Mouse (Mus musculus) cerebellum, adult 9-11 months (tissue): ENCODE measurements around the gene Adm2.
A peak's percentile ranks its signal among the peaks of the same experiment; 100 is the strongest.

ENCODE experiments used
- DNase-seq: peaks from one replicate; pipeline ENCODE4 v3.0.0; 2022

Gene Adm2

DNA sequence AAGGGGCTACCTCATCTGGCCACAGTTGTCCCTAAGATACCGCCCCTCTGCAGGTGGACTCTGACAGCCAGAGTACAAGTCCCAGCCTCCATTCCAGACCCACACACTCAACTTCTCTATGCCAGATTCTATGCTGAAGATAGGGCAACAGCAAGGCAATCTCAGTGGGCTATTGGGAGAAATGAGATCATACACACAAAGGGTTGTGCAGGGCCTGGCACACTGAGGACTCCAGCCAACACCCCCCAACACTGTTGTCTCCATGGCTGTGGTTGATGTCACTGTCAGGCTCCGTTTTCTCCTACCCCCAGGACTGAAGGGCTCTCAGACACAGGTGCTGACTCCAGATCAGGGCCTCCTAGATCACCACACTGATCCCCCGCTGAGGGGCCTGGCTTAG is 8.4 kb upstream of the Adm2 start:
- DNase-seq: no peak

DNA sequence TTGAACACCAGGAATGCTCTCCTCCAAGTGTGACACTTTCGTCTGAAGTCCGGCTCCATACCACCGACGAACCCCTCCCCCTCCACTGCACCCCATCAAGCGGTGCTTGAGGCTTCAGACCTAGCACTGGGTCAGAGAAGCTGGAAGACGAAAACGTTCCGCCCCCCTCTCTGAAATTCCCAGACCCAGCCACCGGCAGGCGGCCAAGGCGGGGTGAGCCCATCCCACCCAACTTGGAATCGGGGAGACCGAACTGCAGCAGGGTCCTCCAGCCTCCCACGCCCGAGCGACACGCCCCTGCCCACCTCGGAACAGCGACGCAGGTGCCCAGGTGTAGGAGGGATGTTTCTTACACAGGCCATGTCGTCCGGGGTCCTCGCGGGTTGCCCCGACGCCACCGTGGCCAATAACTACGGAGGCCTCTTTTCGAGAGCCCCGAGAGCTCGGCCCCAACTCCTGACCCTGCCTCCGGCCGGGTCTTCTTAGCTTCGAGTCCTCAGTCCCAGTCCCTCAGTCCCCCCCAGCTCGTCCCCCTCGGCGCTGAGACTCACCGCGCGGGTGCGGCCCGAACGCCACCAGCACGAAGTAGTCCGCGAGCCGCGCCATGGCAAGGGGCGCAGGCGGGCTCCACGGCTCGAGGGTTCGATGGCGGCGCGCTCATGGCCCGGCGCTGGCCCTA is 7.9 kb upstream of the Adm2 start:
- peak; percentile 79 for DNase-seq

DNA sequence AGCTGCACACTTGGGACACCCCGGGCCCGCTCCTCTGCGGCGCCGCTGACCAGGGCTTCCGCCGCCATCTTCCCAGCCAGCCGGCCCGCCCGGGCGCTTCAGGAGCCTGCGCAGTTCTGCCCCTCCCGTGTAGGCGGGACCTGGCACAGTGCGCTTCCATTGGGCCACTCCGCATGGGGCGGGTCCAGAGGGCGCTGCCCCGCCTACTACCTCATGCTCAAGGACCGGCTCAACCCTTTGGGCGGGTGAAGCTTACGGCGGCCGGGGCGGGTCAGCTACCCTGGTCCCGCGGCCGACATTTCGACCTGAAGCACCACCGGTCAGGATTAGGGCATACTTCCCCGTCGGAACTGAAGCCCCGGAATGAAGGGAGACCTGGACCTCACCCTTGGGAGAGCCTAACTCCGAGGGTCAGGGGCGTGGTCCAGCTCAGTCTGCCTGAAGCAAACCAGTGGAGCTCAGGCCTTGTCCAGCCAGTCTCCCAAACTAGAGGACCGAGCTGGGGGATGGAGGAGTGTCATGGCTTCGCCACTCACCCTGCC is 7.3 kb upstream of the Adm2 start, which contains the start of gene Sbf1:
Gene Sbf1 (minus strand): TSS at position 122 of the 542 bp plus-strand sequence.
- peak; percentile 99 for DNase-seq

DNA sequence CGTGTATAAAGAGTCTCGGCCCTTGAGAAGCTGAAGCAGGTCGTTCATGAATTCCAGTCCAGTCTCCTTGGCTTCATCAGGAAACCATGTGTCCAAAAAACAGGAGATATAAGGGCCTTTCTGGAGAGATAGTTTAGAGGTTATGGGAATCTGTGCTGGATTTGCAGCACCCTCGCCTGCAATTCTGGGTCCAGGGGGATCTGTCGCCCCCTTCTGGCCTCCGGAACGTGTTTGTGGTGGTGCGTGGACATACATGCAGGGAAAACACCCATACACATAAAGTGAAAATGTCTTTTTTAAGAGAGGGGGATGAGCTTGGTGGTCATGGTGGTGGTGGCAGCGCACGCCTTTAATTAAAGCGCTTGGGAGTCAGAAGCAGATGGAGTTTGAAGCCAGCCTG is 6.4 kb upstream of the Adm2 start:
- peak; percentile 57 for DNase-seq

DNA sequence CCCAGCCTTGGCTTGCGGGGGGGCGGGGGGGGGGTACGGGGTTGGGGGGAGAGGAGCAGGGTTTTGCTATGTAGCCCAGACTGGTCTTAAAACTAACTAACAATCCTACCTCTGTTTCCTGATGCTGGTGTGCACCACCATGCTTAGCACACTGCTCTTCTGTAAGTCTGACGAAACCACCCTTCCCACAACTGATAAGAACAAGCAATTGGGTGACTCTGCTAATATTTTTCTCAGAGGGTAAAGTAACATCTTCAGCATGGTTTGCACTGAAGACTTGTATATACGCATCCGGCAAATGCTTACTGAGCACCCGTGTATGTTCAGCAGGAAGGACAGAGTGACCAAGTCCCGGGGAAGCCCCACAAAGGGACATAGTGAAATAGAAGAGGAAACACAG is 1.3 kb upstream of the Adm2 start:
- no peak for DNase-seq

DNA sequence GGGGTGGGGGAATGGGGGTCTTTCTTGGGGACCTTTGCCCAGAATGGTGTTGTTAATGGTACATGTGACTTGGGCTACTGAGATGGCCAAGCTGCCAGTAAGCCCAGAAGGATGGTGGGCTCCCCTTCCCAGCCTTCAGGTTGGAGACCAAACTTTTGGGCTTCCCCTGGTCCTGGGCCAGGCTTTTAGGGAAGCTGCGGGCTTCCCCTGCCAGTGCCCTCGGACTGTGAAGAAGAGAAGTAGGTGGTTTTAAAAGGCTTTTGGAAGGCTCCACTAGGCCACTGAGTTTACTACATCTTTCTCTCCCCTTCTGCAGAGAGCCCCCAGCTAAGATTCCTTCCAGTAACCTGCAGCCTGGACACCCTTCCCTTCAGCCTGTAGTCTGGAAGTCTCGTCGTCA is 1.1 kb downstream of the Adm2 start:
- no peak for DNase-seq

DNA sequence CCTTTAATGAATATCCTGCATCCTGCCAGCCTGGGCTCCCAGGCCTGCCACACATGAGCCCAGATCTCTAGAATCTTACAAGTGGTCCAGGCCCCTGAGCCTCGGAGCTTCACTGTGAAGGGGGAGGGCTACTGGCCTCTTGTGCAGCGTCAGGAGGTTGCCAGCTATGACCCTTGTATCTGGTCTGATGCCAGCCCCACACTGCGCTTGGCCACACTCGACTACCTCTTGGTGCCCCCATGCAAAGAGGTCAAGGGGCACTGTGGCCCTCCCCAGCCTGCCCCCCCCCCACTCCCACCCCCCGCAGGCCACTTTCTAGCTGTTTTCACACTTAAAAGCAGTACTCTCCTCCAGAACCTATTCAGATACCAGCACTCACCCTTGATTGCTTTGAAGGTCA is 3.9 kb downstream of the Adm2 start:
- DNase-seq: no peak

DNA sequence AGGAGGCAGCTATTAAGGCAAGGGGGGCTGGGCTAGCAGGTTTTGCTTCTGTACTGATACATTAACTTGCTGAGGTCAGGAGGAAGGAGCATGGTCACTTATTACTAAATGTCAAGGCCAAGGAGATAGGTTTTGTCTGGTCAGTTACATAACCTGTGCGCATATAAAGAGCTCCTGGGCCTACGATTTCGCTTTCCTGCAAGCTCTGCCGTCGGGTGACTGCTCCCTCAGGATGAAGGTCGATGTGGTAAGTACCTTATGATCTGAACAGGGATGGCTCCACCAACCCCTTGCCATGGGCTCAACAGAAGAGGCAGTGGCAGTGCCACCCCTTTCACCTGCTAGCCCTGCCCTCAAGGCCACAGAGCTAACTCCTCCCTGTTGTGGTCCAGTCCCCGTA is 11.8 kb downstream of the Adm2 start, which contains the start of gene Miox:
Gene Miox (plus strand): TSS at position 128 of the 400 bp plus-strand sequence.
- no peak for DNase-seq

DNA sequence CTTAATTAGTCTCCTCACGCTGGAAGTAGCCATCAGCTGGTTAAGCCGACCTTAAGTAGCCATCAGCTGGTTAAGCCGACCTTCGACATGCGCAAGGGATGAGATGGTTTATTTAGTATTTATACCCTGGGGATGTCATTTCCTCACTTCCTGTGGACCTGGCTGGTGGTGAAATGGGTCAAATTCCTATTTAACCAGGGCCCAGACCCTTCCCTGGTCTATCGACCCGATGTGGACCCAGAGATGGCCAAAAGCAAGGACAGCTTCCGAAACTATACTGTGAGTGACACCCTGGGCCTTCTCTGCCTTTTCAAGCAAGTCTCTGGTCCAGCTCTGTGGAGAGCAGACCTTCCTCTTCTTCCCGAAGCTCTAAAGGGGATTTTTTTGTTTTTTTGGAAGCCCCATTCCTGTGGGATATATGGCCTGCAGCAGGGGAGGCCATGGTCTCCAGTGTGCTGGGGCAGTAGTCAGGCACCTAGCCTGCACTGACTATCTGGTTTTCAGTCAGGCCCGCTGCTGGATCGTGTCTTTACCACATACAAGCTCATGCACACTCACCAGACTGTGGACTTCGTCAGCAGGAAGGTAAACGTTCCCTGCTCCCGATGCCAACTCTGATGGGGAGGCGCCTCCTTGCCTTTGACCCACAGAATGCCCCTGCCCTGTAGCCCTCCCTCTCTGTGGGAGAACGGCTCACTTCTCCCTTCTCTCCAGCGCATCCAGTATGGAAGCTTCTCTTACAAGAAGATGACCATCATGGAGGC is 12.4 kb downstream of the Adm2 start:
- DNase-seq: no peak

DNA sequence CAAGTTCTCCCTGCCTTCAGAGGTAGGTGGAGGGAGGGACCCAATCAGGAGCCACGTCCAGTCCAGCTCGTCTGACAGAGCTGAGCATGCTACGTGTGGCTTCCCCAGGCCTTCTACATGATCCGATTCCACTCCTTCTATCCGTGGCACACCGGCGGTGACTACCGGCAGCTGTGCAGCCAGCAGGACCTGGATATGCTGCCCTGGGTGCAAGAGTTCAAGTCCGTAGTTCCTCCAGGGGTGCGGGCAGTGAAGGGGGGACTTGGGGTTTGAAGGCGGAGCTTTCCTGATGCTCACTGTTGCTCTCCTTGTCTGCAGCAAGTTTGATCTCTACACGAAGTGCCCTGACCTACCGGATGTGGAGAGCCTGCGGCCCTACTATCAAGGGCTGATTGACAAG is 13.9 kb downstream of the Adm2 start:
- no peak for DNase-seq

DNA sequence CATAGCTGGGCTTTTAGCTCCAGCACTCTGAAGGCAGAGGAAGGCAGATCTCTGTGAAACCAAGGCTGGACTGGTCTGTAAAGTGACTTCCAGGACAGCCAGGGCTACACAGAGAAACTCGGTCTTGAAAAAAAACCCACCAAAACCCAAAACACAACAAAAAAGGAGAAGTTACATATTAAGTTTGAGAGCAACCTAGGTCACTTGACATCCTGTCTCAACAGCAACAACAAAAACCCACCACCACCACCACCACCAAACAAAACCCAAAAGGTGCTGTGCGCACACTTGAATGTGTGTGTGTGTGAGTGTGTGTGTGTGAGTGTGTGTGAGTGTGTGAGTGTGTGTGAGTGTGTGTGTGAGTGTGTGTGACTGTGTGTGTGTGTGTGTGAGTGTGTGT is 17.2 kb downstream of the Adm2 start:
- DNase-seq: no peak

DNA sequence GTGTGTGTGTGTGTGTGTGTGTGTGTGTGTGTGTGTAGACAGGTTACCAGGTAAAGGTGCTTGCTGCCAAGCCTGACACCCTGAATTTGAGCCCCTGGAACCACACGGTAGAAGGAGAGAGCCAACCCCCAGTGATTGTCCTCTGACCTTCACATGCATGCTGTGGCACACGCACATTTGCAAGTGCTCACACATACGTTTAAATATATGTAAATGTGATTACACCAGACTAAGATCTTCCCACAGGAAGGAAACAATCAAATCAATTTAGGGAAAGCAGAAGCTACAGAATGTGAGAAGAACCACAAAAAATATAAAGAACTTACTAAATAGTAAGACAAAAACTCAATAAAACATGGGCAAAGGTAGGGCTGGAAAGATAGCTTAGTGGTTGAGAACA is 17.6 kb downstream of the Adm2 start:
- no peak for DNase-seq

DNA sequence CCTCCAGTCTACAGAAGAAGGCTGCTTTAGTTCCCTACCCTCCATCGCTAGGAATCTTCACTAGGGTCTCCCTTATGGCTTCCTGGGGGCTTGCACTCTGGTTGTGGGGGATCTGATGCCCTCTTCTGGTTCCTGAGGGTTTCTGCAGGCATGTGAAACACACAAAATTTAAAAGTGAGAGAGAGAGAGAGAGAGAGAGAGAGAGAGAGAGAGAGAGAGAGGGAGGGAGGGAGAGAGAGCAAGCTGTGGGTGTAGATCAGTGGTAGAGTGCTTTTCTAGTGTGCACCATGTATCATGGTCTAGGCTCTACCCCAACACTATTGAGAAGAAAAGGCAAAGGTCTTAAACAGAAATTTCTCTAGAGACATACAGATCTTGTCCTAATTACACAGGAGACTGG is 19.2 kb downstream of the Adm2 start:
- no peak for DNase-seq

DNA sequence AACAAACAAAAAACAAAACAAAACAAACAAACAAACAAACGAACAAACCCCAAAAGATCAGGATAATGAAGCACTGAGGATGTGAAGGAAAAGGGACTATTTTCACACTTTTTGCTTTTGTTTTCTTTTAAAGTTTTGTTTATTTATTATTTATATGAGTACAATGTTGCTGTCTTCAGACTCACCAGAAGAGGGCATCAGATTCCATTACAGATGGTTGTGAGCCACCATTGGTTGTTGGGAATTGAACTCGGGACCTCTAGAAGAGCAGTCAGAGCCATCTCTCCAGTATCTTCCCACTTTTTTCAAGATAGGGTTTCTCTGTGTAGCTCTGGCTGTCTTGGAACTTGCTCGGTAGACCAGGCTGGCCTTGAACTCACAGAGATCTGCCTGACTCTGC is 20.8 kb downstream of the Adm2 start:
- no peak for DNase-seq

DNA sequence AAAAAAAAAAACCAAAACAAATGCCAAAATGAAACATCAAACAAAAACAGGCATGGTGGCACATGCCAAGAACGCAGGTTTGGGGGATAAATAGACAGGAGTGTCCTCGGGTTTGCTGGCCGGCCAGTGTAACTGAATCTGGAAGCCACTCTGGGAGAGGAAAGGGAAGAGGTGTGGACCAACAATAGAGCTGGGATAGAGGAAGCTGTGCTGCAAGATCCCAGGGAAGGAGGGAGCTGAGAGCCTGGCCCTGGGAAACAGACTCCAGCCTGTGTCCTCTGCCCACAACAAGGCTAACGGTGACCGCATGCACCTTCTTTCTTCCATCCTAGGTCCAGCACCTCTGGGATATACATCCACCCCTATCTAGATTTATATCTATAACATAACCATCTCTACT is 27.9 kb downstream of the Adm2 start:
- no peak for DNase-seq

DNA sequence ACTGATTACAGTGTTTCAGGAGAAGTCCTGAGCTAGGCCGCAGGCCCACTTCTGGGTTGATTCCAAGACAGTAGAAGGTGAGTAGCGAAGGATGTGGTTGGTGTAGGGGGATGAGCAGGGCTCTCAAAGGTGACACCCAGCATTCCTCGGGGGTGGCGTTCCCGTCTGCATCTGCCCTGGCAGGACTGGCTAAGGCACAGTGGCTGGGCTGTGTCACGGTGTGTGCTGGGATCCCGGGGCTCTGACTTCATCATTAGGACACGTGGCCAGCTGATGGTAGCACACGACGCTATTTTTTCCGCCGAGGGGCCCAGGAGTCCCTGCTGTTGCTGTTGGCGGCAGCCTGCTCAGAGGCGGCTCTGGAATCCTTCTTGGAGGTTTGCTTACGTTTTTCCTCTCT is 28.8 kb downstream of the Adm2 start:
- DNase-seq: no peak

DNA sequence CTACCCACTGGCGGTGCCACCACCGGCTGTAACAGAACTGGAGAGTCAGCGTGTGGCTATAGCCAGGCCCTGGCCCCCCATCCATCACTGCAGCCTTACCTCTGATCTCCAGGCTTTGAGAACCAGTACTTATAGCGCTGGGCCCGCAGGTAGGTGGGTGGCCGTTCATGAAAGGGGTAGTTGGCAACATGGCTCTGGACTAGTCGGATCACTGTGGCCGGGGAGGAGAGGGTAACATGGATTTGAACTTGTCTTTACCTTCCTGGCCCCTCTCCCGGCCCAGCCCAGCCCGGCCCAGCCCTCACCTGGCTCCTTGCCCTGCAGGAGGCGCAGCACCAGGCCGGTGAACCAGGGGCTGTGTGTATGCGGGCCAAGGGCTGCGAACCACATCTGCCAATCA is 29.5 kb downstream of the Adm2 start:
- DNase-seq: no peak

DNA sequence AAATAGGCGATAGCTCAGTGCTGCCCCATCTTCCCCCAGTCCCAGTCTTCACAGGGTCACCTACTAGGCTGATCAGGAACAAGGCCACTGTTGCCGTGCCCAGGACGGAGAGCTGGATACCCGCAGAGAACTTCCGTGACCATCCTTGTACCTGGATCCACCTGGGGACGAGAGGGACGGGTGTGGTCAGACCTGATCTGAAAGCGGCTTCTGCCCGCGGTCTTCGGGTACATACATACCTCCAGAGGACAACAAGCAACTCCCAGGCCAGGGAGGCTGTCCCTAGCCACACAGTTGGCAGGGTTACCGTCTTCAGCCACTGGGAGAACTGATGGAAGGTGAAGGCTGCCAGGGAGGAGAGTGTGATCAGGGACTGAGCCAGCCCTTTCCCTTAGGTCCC is 30.3 kb downstream of the Adm2 start:
- no peak for DNase-seq

DNA sequence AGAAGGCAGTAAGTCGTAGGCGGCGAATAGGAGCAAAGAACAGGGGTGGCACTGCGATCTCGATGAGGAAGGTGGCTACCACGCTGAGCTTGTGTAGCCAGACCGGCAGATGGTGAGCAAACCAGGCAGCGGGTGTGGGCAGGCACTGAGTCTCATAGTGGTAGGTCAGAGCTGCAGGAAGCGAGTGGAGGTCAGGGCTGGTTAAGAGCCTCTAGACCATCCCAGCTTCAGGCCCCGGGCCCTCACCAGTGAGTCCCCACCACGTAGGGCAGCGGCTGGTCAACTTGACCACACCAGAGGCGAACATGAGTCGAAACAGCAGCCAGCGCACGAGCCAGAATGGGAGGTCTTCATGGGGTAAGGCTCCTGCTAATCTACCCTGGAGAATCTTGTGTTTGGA is 31.3 kb downstream of the Adm2 start:
- DNase-seq: peak; percentile 33

DNA sequence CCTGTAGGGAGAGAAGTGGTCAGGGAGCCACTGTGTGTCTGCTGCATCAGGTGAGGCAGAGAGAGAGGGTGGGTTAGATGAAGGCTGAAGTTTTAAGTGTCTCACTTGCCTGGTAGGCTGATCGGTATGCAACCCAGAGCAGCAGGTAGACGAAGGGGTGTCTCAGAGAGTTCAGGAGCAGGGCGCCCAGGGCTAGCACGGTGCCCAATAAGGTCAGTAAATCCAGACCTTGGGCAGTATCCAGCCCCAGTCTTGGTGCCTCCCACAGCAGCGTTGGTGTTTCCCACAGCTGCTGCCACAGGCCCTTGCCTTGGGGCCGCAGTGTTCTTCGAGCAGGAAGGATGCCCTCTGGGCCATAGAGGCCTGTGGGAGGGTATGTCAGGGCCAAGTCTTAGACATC is 31.9 kb downstream of the Adm2 start:
- peak; percentile 50 for DNase-seq

DNA sequence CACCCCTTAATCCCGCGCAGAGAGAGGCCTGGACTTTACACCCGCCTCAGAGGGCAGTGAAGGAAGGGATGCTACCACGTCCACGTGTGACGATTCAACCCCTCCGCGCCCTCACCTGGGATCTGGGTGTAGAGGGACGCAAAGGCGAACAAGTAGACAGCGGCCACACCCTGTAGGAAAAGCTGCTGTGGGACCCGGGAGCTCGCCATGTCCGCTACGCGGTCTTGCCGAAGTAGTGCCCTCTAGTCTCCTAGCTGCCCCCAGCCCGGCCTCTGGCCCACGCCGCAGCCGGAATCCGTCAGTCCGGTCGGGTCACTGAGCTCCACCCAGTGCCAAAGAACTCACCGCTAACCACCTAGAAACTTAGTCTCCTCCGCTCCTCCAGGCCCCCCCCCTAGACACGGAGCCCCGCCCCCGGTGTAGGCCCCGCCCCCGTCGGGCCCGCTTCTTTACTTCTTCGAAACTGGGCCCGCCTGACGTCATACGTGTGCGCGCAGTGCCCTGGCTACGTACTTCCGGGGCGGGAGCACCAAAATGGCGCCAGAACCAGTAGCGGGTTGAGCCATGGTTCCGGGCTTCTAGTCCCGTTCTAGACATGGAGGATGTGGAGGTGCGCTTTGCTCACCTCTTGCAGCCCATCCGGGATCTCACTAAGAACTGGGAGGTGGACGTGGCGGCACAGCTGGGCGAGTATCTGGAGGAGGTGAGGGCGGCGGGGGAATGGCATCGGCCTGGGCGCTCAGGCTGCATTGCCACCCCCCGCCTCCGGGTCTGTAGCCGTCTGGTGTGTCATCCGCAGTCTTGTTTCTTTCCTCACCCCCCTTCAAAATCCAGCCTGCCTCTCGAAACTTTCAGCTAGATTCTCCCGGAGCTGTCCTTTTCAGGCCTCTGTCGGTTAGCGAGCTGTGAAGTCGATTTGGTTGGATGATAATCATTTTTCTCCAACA is 33.0 kb downstream of the Adm2 start, which contains the start of the genes Lmf2 and Ncaph2:
Gene Lmf2 (minus strand): TSS at position 419 of the 947 bp plus-strand sequence.
Gene Ncaph2 (plus strand): TSS at position 479 of the 947 bp plus-strand sequence.
- peak; percentile 94 for DNase-seq

DNA sequence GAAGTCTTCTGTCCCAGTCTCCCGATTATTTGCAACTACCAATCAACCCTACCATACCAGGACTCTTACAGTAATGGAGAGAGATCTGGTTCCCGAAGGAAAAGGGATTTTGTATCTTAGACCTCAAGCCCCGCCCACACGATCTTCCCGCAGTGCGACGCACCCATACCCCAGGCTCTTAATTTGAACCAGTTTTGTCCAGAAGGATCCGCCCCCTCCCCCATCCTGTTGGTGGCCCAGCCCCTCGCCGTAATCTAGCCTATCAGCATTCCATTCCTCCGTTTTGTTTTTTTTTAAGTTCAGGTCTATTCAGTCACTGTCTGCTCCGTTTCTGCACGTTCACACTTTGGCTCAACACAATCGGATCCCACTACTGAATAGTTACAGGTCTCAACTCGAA is 33.9 kb downstream of the Adm2 start:
- peak; percentile 65 for DNase-seq

DNA sequence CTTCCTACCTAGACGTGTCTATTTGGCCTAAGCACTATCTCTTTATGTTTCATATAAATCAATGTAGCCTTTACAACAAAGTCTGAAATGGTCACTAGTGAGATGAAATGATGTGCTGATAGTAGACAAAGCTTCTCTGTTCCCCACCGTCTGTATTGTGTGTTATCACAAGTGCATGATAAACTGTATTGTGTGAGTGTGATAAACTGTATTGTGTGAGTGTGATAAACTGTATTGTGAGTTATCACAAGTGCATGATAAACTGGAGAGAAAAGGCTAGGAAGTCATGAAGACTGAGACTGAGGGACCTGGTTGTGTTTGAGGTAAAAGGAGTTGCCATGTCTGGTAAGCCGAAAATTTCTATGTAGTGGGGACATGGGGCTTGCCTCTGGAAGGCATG is 36.3 kb downstream of the Adm2 start:
- no peak for DNase-seq
